ENCODE assay signal across 8 mouse cellular contexts in the genomic region with DNA sequence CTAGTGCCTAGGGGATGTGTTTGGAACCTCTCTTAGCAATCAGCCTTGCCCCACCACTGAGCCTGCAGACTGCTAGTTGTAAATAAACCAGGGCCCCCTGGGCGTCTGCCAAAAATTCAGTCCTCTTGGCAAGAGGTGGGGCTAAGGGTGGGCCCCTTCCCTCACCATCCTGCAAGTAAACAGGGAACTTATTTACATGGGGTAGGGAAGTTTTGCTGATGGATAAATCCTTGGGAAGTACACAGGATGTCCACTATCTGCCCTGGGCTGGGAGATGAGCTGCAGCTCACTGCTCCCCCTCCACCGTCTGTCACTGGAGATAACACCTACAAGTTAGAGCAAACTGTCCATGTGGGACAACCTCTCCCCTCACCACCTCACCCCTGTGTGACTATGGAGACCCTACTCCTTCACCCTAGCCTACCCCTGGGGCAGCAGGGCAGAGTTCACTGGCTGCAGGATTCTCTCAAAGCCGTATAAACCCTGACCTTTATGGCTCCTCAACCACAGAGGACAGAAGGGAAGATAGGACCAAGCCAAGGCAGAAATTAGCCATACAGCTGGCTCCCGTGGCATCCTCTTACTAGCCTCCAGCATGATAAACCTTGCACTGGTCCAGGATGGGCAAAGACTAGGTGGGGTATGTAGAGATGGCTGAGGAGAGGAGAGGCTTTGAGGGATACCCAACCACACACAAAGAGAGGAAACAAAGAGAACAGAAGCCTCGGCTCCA. TPM values are rescaled to one million over a fixed set of nuclear protein-coding genes. Genes with fewer than 3 reads are reported as not detected.
DNase-seq lines count a peak whose midpoint lies in the region; ATAC-seq and TF ChIP-seq lines count a peak whose summit lies in the region.

No protein-coding gene starts in this region.

- TF ChIP-seq POLR2A in lung, adult 2 months (IDR thresholded peaks at IDR 0.05; ENCODE audit: borderline replicate concordance, extremely low read depth, low read depth, low read length), result peak; percentile 40; the same call in 1 of the 2 replicates

- H3K9ac ChIP-seq in midbrain, embryonic 12.5 days (replicated peaks), result no peak overlapping the region
- no peak overlapping the region for H3K9ac ChIP-seq in midbrain, embryonic 11.5 days (ENCODE audit: low read length)
- no peak overlapping the region for H3K9ac ChIP-seq in intestine, embryonic 16.5 days (ENCODE audit: low read depth, low read length)
- H3K9ac ChIP-seq in stomach, embryonic 15.5 days, result no peak overlapping the region

- no peaks in the 10 kb centered on the region for H3K9me3 ChIP-seq in midbrain, embryonic 12.5 days
- H3K9me3 ChIP-seq in midbrain, embryonic 11.5 days (ENCODE audit: control insufficient read depth, low read length), result no peaks in the 10 kb centered on the region
- H3K9me3 ChIP-seq in erythroblast, embryonic 14.5 days (ENCODE audit: control insufficient read depth, low read length), result no peaks in the 10 kb centered on the region
- no peaks in the 10 kb centered on the region for H3K9me3 ChIP-seq in intestine, embryonic 16.5 days (ENCODE audit: control insufficient read depth, low read length)
- H3K9me3 ChIP-seq in stomach, embryonic 15.5 days, result no peaks in the 10 kb centered on the region

- peak overlapping the region; percentile 83 for H3K27ac ChIP-seq in midbrain, embryonic 12.5 days (replicated peaks)
- no peak overlapping the region for H3K27ac ChIP-seq in midbrain, embryonic 11.5 days (ENCODE audit: low read depth, low read length)
- H3K27ac ChIP-seq in intestine, embryonic 16.5 days (ENCODE audit: low read length), result no peak overlapping the region
- H3K27ac ChIP-seq in stomach, embryonic 15.5 days, result peak overlapping the region; percentile 28; the same call in 1 of the 2 replicates

- H3K36me3 ChIP-seq in midbrain, embryonic 12.5 days, result peaks cover 36% of the 10 kb centered on the region
- H3K36me3 ChIP-seq in midbrain, embryonic 11.5 days (ENCODE audit: control insufficient read depth, insufficient read depth, low read length), result no peaks in the 10 kb centered on the region; the same call in 1 of the 2 replicates
- H3K36me3 ChIP-seq in erythroblast, embryonic 14.5 days (ENCODE audit: control insufficient read depth), result peaks cover 100% of the 10 kb centered on the region
- no peaks in the 10 kb centered on the region for H3K36me3 ChIP-seq in intestine, embryonic 16.5 days (ENCODE audit: control insufficient read depth, insufficient read depth, low read length)
- no peaks in the 10 kb centered on the region for H3K36me3 ChIP-seq in stomach, embryonic 15.5 days

- H3K4me1 ChIP-seq in midbrain, embryonic 12.5 days, result peaks cover 58% of the 10 kb centered on the region
- peaks cover 25% of the 10 kb centered on the region for H3K4me1 ChIP-seq in midbrain, embryonic 11.5 days (ENCODE audit: control insufficient read depth, insufficient read depth, low read length)
- peaks cover 99% of the 10 kb centered on the region for H3K4me1 ChIP-seq in erythroblast, embryonic 14.5 days (ENCODE audit: control insufficient read depth)
- H3K4me1 ChIP-seq in intestine, embryonic 16.5 days (ENCODE audit: control insufficient read depth, insufficient read depth, low read length), result peaks cover 30% of the 10 kb centered on the region
- peaks cover 63% of the 10 kb centered on the region for H3K4me1 ChIP-seq in lung, adult 2 months (ENCODE audit: control insufficient read depth, insufficient read depth, low read length)
- peaks cover 53% of the 10 kb centered on the region for H3K4me1 ChIP-seq in stomach, embryonic 15.5 days

- ATAC-seq in midbrain, embryonic 12.5 days (ENCODE audit: low FRiP score, low read depth), result no peak
- ATAC-seq in midbrain, embryonic 11.5 days (ENCODE audit: low FRiP score), result no peak
- peak; percentile 68 for ATAC-seq in intestine, embryonic 16.5 days
- ATAC-seq in stomach, embryonic 15.5 days (ENCODE audit: insufficient read depth, low FRiP score, low read depth), result peak; percentile 80

- no peak for DNase-seq in midbrain, embryonic 11.5 days (ENCODE audit: low spot score, missing footprints)
- DNase-seq in lung, adult 2 months, result peak; percentile 61
- DNase-seq in layer of hippocampus, postnatal 36 days, result no peak
- no peak for DNase-seq in cerebellum, adult 9-10 months

- WGBS in midbrain, embryonic 12.5 days, result 53% methylated on average over 5 of the region's 5 CpGs
- 47% methylated on average over 5 of the region's 5 CpGs for WGBS in midbrain, embryonic 11.5 days
- WGBS in intestine, embryonic 16.5 days, result 28% methylated on average over 5 of the region's 5 CpGs
- 26% methylated on average over 5 of the region's 5 CpGs for WGBS in lung, adult 2 months
- WGBS in stomach, embryonic 15.5 days, result 21% methylated on average over 5 of the region's 5 CpGs

- no peak overlapping the region for H3K4me3 ChIP-seq in midbrain, embryonic 12.5 days
- H3K4me3 ChIP-seq in midbrain, embryonic 11.5 days (ENCODE audit: low read depth, low read length), result no peak overlapping the region
- H3K4me3 ChIP-seq in erythroblast, embryonic 14.5 days (replicated peaks), result peak overlapping the region; percentile 60
- H3K4me3 ChIP-seq in intestine, embryonic 16.5 days (ENCODE audit: low read length), result no peak overlapping the region
- no peak overlapping the region for H3K4me3 ChIP-seq in lung, adult 2 months (replicated peaks; ENCODE audit: extremely low read depth, low read depth, low read length)
- H3K4me3 ChIP-seq in stomach, embryonic 15.5 days (replicated peaks), result no peak overlapping the region

- no peak overlapping the region for H3K4me2 ChIP-seq in midbrain, embryonic 12.5 days (replicated peaks)
- no peak overlapping the region for H3K4me2 ChIP-seq in midbrain, embryonic 11.5 days
- no peak overlapping the region for H3K4me2 ChIP-seq in intestine, embryonic 16.5 days (ENCODE audit: low read depth, low read length)
- no peak overlapping the region for H3K4me2 ChIP-seq in stomach, embryonic 15.5 days

- no peak for TF ChIP-seq CTCF in lung, adult 2 months (IDR thresholded peaks at IDR 0.05; ENCODE audit: insufficient read depth, low read length)

- no peaks in the 10 kb centered on the region for H3K27me3 ChIP-seq in midbrain, embryonic 12.5 days
- H3K27me3 ChIP-seq in midbrain, embryonic 11.5 days (ENCODE audit: control insufficient read depth, insufficient read depth, low read length), result no peaks in the 10 kb centered on the region
- H3K27me3 ChIP-seq in erythroblast, embryonic 14.5 days (ENCODE audit: control insufficient read depth), result no peaks in the 10 kb centered on the region
- no peaks in the 10 kb centered on the region for H3K27me3 ChIP-seq in intestine, embryonic 16.5 days (replicated peaks; ENCODE audit: control insufficient read depth, insufficient read depth, low read length)
- no peaks in the 10 kb centered on the region for H3K27me3 ChIP-seq in stomach, embryonic 15.5 days (replicated peaks)

RNA-seq across cellular contexts. Expression of gene Tmcc2, which starts 16.8 kb away (rescaled TPM):
- polyA plus RNA-seq in midbrain, embryonic 12.5 days (2016; fragmentation: Nextera tagmentation; extraction: Ambion mirVana), result 35.4 and 36.8 TPM in 2 replicates
- 8.9 and 11.1 TPM in 2 replicates for polyA plus RNA-seq in midbrain, embryonic 11.5 days (2014; fragmentation: Nextera tagmentation; extraction: Ambion mirVana)
- polyA plus RNA-seq in erythroblast, embryonic 14.5 days (2012), result 409 and 495 TPM in 2 replicates
- 9.4 and 12.2 TPM in 2 replicates for polyA plus RNA-seq in intestine, embryonic 16.5 days (2015; fragmentation: Nextera tagmentation; extraction: Ambion mirVana)
- polyA plus RNA-seq in lung, adult 2 months (2012; rRNA removed), result 135 and 154 TPM in 2 replicates
- polyA plus RNA-seq in stomach, embryonic 15.5 days (2015; fragmentation: Nextera tagmentation; extraction: Ambion mirVana), result 20.3 and 52.2 TPM in 2 replicates
- 100 to 1,000 TPM; 240 to 247 TPM for total RNA-seq in layer of hippocampus, postnatal 36 days (2021)

RNA-seq across cellular contexts. Expression of gene Dstyk, which starts 43.0 kb away (rescaled TPM):
- polyA plus RNA-seq in midbrain, embryonic 12.5 days (2016; fragmentation: Nextera tagmentation; extraction: Ambion mirVana), result 17.6 and 17.9 TPM in 2 replicates
- polyA plus RNA-seq in midbrain, embryonic 11.5 days (2014; fragmentation: Nextera tagmentation; extraction: Ambion mirVana), result 11.6 and 13.0 TPM in 2 replicates
- 0.07 and 0.09 TPM in 2 replicates for polyA plus RNA-seq in erythroblast, embryonic 14.5 days (2012)
- 6.2 and 6.3 TPM in 2 replicates for polyA plus RNA-seq in intestine, embryonic 16.5 days (2015; fragmentation: Nextera tagmentation; extraction: Ambion mirVana)
- polyA plus RNA-seq in lung, adult 2 months (2012; rRNA removed), result 14.9 and 17.7 TPM in 2 replicates
- polyA plus RNA-seq in stomach, embryonic 15.5 days (2015; fragmentation: Nextera tagmentation; extraction: Ambion mirVana), result 11.5 and 11.7 TPM in 2 replicates
- total RNA-seq in layer of hippocampus, postnatal 36 days (2021), result 10 to 100 TPM; 53.1 to 54.0 TPM

RNA-seq across cellular contexts. Expression of gene Nuak2, which starts 58.4 kb away (rescaled TPM):
- 94.9 and 101 TPM in 2 replicates for polyA plus RNA-seq in midbrain, embryonic 12.5 days (2016; fragmentation: Nextera tagmentation; extraction: Ambion mirVana)
- 100 and 105 TPM in 2 replicates for polyA plus RNA-seq in midbrain, embryonic 11.5 days (2014; fragmentation: Nextera tagmentation; extraction: Ambion mirVana)
- 0.02 TPM in 1 of 2 replicates, not detected in the other for polyA plus RNA-seq in erythroblast, embryonic 14.5 days (2012)
- 4.6 and 5.6 TPM in 2 replicates for polyA plus RNA-seq in intestine, embryonic 16.5 days (2015; fragmentation: Nextera tagmentation; extraction: Ambion mirVana)
- polyA plus RNA-seq in lung, adult 2 months (2012; rRNA removed), result 9.6 and 10.4 TPM in 2 replicates
- polyA plus RNA-seq in stomach, embryonic 15.5 days (2015; fragmentation: Nextera tagmentation; extraction: Ambion mirVana), result 6.1 and 6.5 TPM in 2 replicates
- total RNA-seq in layer of hippocampus, postnatal 36 days (2021), result 1 to 10 TPM in 1 of 2 experiments, under 1 TPM in 1; 0.63 to 1.1 TPM

Comparison
In these comparisons a context has a peak if more than half of its experiments do, and no peak if none do; other contexts are left out.
1. H3K27ac ChIP-seq: peak in midbrain, embryonic 12.5 days (single experiment) and stomach, embryonic 15.5 days (single experiment); none in midbrain, embryonic 11.5 days (single experiment) and intestine, embryonic 16.5 days (single experiment).
2. ATAC-seq: peak in intestine, embryonic 16.5 days (single experiment) and stomach, embryonic 15.5 days (single experiment); none in midbrain, embryonic 12.5 days (single experiment) and midbrain, embryonic 11.5 days (single experiment).